Mouse (Mus musculus): ENCODE data around the gene Krtap1-3. TPM values are rescaled to one million over a fixed set of nuclear protein-coding genes. Genes with fewer than 3 reads are reported as not detected.
"Not testable (repeated sequence)": the region's sequence is repeated elsewhere in the genome, so short reads cannot be mapped to it uniquely, and the experiment has no call there.

Krtap1-3 gene
- total and polyA plus RNA-seq, 3 experiments: not detected

GRCm38 (mm10) chr11:99609126-99609525 lies 18.0 kb upstream of the Krtap1-3 start:
- Histone ChIP-seq H3K27ac (ENCODE audit: control insufficient read depth, low read depth, low read length) (no peak overlapping the region), H3K9me3 (replicated peaks; ENCODE audit: insufficient read depth, low read length) (no peaks in the 10 kb centered on the region), H3K4me3 (ENCODE audit: control insufficient read depth in 1 of 2, insufficient read depth in 1 of 2, low read depth in 2 of 2, low read length in 2 of 2) (no peak overlapping the region), H3K9ac (ENCODE audit: control insufficient read depth, low read depth, low read length, poor library complexity, severe bottlenecking) (no peak overlapping the region), H3K36me3 (ENCODE audit: control insufficient read depth in 1 of 2, insufficient read depth in 2 of 2, low read length in 2 of 2) (no peaks in the 10 kb centered on the region), H3K27me3 (ENCODE audit: control insufficient read depth in 1 of 2, insufficient read depth in 2 of 2, low read length in 2 of 2) (no peaks in the 10 kb centered on the region), H3K79me2 (ENCODE audit: control insufficient read depth, insufficient read depth, low read length, poor library complexity) (no peaks in the 10 kb centered on the region), H3K4me1 (ENCODE audit: control insufficient read depth in 1 of 2, insufficient read depth in 2 of 2, low read length in 2 of 2) (no peaks in the 10 kb centered on the region)
- no peak for DNase-seq (ENCODE audit: low read depth, low spot score)
- TF ChIP-seq CHD1 (IDR thresholded peaks at IDR 0.05; ENCODE audit: low read depth, low read length) (no peak), GATA1 (IDR thresholded peaks at IDR 0.05; ENCODE audit: low read depth, low read length) (no peak), EP300 (IDR thresholded peaks at IDR 0.05; ENCODE audit: low read depth in 1 of 2, low read length in 2 of 2) (no peak), JUND (IDR thresholded peaks at IDR 0.05; ENCODE audit: low read depth, low read length) (no peak), MYB (IDR thresholded peaks at IDR 0.05; ENCODE audit: low read depth, low read length) (no peak), BHLHE40 (IDR thresholded peaks at IDR 0.05; ENCODE audit: borderline replicate concordance, low read depth, low read length) (no peak), HCFC1 (IDR thresholded peaks at IDR 0.05; ENCODE audit: low read depth, low read length) (no peak), ZKSCAN1 (IDR thresholded peaks at IDR 0.05; ENCODE audit: low read depth, low read length) (no peak), MAX (IDR thresholded peaks at IDR 0.05; ENCODE audit: low read length) (no peak), SIN3A (IDR thresholded peaks at IDR 0.05; ENCODE audit: low read length) (no peak), E2F4 (IDR thresholded peaks at IDR 0.05; ENCODE audit: borderline replicate concordance, low read depth, low read length) (no peak)

GRCm38 (mm10) chr11:99603208-99603607 lies 12.1 kb upstream of the Krtap1-3 start, which contains the start of gene Gm11938:
Gm11938 (minus strand) TSS chr11:99603308.
- H3K79me2 ChIP-seq (ENCODE audit: control insufficient read depth, insufficient read depth, low read length, poor library complexity); H3K4me3 ChIP-seq (ENCODE audit: control insufficient read depth in 1 of 2, insufficient read depth in 1 of 2, low read depth in 2 of 2, low read length in 2 of 2); H3K27me3 ChIP-seq (ENCODE audit: control insufficient read depth in 1 of 2, insufficient read depth in 2 of 2, low read length in 2 of 2); DNase-seq (ENCODE audit: low read depth, low spot score); H3K9me3 ChIP-seq (replicated peaks; ENCODE audit: insufficient read depth, low read length); H3K36me3 ChIP-seq (ENCODE audit: control insufficient read depth in 1 of 2, insufficient read depth in 2 of 2, low read length in 2 of 2); H3K27ac ChIP-seq (ENCODE audit: control insufficient read depth, low read depth, low read length); H3K9ac ChIP-seq (ENCODE audit: control insufficient read depth, low read depth, low read length, poor library complexity, severe bottlenecking); H3K4me1 ChIP-seq (ENCODE audit: control insufficient read depth in 1 of 2, insufficient read depth in 2 of 2, low read length in 2 of 2): not testable (repeated sequence)

- not testable (repeated sequence) for H3K4me3 ChIP-seq (ENCODE audit: control insufficient read depth in 1 of 2, insufficient read depth in 1 of 2, low read depth in 2 of 2, low read length in 2 of 2); H3K36me3 ChIP-seq (ENCODE audit: control insufficient read depth in 1 of 2, insufficient read depth in 2 of 2, low read length in 2 of 2); H3K27me3 ChIP-seq (ENCODE audit: control insufficient read depth in 1 of 2, insufficient read depth in 2 of 2, low read length in 2 of 2); H3K4me1 ChIP-seq (ENCODE audit: control insufficient read depth in 1 of 2, insufficient read depth in 2 of 2, low read length in 2 of 2); H3K9ac ChIP-seq (ENCODE audit: control insufficient read depth, low read depth, low read length, poor library complexity, severe bottlenecking); H3K27ac ChIP-seq (ENCODE audit: control insufficient read depth, low read depth, low read length); H3K79me2 ChIP-seq (ENCODE audit: control insufficient read depth, insufficient read depth, low read length, poor library complexity); H3K9me3 ChIP-seq (replicated peaks; ENCODE audit: insufficient read depth, low read length); DNase-seq (ENCODE audit: low read depth, low spot score)
Observed at GRCm38 (mm10) chr11:99597742-99598141, 6.6 kb upstream of the Krtap1-3 start, which contains the start of gene Krtap9-3. Krtap9-3 (minus strand) TSS chr11:99598105.
